Mouse (Mus musculus): ENCODE results near the gene Bcl2. TPM values are rescaled to one million over a fixed set of nuclear protein-coding genes. Genes with fewer than 3 reads are reported as not detected.

The Bcl2 gene
- polyA plus RNA-seq, 1 experiment from 2014 or later = 19.2 TPM

DNA sequence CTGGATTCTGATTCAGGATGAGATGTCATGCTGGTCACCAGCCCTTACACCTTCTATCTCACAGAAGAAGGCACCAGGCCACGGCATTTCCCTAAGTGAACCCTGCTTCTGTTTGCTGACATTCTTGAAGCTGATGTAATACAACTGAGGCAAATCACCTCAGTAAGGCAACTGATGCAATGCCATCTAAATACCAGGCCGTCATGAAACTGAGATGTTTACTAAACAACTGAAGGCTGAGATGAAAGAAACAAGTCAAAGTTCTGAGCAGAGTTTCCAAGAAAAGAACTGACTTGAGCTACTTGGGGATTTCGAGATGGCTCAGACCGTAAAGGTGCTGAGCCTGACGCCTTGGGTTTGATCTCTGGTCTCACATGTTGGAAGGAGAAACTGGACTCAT is 97.1 kb downstream of the Bcl2 start:
- Histone ChIP-seq H3K4me3 (ENCODE audit: low read depth, low read length) (no peak overlapping the region), H3K4me1 (ENCODE audit: control insufficient read depth, insufficient read depth, low read length) (no peaks in the 10 kb centered on the region), H3K27ac (ENCODE audit: low read length) (no peak overlapping the region), H3K36me3 (ENCODE audit: control insufficient read depth, insufficient read depth, low read length) (no peaks in the 10 kb centered on the region), H3K9me3 (ENCODE audit: control insufficient read depth, low read depth, low read length) (no peaks in the 10 kb centered on the region), H3K27me3 (ENCODE audit: control insufficient read depth, insufficient read depth, low read length) (no peaks in the 10 kb centered on the region), H3K4me2 (replicated peaks; ENCODE audit: low read depth, low read length) (no peak overlapping the region), H3K9ac (replicated peaks; ENCODE audit: low read depth, low read length) (no peak overlapping the region)
- WGBS = 80% methylated on average over 5 of the region's 5 CpGs
- ATAC-seq (ENCODE audit: insufficient number of reproducible peaks, insufficient read depth, low FRiP score, low read depth) = no peak

DNA sequence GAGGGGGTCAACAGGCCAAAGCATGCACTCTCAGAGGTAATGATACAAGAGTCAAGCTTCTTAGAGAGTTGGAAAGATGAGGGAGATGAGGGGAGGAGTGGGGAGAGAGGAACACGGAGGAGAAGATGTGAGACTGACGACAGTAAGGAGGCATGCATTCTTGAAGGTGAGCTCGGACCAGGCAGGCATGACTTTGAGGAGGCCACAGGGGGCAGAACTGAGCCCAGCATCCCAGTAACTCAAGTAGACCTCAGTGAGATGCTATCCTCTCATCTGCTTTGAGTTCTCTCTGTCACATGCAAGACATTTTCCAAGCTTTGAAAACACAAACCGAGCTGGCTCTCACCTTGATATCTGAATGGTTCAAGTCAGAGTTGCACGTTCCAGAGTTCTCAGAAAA is 100.7 kb downstream of the Bcl2 start:
- ATAC-seq (ENCODE audit: insufficient number of reproducible peaks, insufficient read depth, low FRiP score, low read depth) = no peak
- Histone ChIP-seq H3K27ac (ENCODE audit: low read length) (no peak overlapping the region), H3K4me2 (replicated peaks; ENCODE audit: low read depth, low read length) (no peak overlapping the region), H3K9ac (replicated peaks; ENCODE audit: low read depth, low read length) (no peak overlapping the region), H3K36me3 (ENCODE audit: control insufficient read depth, insufficient read depth, low read length) (no peaks in the 10 kb centered on the region), H3K9me3 (ENCODE audit: control insufficient read depth, low read depth, low read length) (no peaks in the 10 kb centered on the region), H3K27me3 (ENCODE audit: control insufficient read depth, insufficient read depth, low read length) (no peaks in the 10 kb centered on the region), H3K4me1 (ENCODE audit: control insufficient read depth, insufficient read depth, low read length) (peaks cover 4% of the 10 kb centered on the region; the same call in 1 of the 2 replicates), H3K4me3 (ENCODE audit: low read depth, low read length) (no peak overlapping the region)
- whole genome bisulfite sequencing = 84% methylated on average over 5 of the region's 5 CpGs

DNA sequence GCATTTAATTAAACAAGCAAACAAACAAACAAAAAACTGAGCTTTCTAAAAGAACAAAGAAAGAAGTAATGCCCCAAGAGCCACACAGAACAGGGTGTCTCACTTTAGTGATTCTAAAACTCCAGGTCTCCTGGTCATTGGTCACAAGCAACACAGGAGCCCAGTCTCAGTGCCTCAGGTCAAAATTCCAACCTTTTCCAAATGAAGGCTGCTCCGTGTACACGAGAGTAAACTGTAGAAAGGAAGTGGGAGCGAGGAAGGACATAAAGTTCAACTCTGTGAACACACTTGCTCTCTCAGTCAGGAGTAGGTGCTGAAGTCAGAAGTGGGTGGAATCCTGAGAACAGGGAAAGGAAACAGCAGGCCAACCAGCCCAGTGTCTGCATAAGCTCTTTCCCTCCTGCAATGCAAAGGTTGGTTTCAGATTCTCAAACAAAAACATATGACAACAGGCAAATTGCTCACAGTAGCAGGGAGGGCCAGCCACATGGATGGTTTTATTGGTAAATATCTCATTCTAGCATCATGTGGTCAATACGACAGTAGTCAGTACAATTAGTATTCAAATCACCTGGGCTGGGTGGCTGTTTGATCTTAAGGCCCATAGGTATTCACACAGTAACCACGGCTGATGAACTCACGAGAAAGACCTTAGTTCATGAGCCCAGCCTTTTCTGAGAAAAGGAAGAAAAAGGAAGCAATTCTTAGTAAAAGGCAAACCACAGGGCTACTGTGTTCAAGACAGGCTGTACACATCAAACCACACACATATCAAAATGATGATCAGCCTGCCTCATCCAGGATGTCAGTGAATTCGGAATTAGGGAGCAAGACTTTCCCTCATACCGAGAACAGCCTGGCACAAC is 101.7 kb downstream of the Bcl2 start:
- Histone ChIP-seq H3K27ac (ENCODE audit: low read length) (no peak overlapping the region), H3K4me3 (ENCODE audit: low read depth, low read length) (no peak overlapping the region), H3K9ac (replicated peaks; ENCODE audit: low read depth, low read length) (no peak overlapping the region), H3K36me3 (ENCODE audit: control insufficient read depth, insufficient read depth, low read length) (no peaks in the 10 kb centered on the region), H3K9me3 (ENCODE audit: control insufficient read depth, low read depth, low read length) (no peaks in the 10 kb centered on the region), H3K4me1 (ENCODE audit: control insufficient read depth, insufficient read depth, low read length) (peaks cover 4% of the 10 kb centered on the region; the same call in 1 of the 2 replicates), H3K27me3 (ENCODE audit: control insufficient read depth, insufficient read depth, low read length) (no peaks in the 10 kb centered on the region), H3K4me2 (replicated peaks; ENCODE audit: low read depth, low read length) (no peak overlapping the region)
- 58% methylated on average over 8 of the region's 8 CpGs for WGBS
- ATAC-seq (ENCODE audit: insufficient number of reproducible peaks, insufficient read depth, low FRiP score, low read depth) = no peak

DNA sequence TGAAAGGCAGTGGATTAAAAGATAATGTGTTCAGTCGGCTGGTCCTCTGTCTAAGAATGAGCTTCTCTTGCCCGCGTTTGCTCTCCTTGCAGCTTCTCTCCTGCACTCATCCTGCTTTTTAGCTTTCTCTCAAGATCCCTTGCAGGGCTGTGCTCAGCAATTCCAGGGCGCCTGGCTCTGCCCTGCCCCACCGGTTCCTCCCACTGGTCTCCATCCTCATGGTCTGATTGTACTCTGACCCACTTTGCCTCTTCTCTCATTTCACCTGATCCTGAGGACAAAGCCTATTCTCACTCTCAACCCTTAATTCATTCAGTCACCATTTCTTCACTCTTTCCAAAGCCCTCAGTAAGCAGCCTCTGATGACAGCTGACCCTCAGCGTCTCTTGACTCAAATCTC is 102.8 kb downstream of the Bcl2 start:
- Histone ChIP-seq H3K27me3 (ENCODE audit: control insufficient read depth, insufficient read depth, low read length) (no peaks in the 10 kb centered on the region), H3K4me2 (replicated peaks; ENCODE audit: low read depth, low read length) (no peak overlapping the region), H3K4me1 (ENCODE audit: control insufficient read depth, insufficient read depth, low read length) (peaks cover 4% of the 10 kb centered on the region; the same call in 1 of the 2 replicates), H3K27ac (ENCODE audit: low read length) (no peak overlapping the region), H3K9me3 (ENCODE audit: control insufficient read depth, low read depth, low read length) (no peaks in the 10 kb centered on the region), H3K36me3 (ENCODE audit: control insufficient read depth, insufficient read depth, low read length) (no peaks in the 10 kb centered on the region), H3K9ac (replicated peaks; ENCODE audit: low read depth, low read length) (no peak overlapping the region), H3K4me3 (ENCODE audit: low read depth, low read length) (no peak overlapping the region)
- ATAC-seq (ENCODE audit: insufficient number of reproducible peaks, insufficient read depth, low FRiP score, low read depth) = no peak
- WGBS = 71% methylated on average over 6 of the region's 6 CpGs

DNA sequence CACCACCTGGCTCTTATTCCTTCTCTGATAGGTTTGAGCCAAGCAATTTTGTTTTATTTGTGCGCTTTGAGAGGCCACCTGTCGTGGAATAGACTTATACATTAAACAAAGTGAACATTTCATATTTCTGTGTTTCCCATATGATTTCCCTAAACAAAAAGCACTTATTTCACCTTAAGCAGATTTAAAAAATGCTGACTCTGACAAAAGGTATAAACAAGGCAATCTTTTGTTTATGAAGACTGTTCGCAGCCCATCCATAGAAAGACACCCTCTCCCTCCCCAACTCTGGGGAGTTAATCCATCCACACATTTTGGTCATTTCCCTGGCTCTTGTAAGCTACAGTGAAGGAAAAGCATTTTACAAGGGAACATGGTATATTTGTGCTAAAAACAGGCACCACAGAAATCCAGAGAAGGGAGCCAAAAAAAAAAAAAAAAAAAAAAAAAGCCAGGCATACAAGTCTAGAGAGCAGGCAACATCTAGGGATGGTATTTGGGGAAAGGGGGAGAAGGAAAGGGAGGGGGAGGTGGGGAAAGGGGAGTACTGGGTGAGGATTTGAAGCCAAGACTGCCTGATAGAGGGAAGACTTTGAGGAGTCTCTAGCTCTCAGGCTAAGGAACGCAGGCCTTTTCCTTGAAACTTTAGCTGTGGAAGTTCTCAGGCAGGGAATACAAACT is 105.8 kb downstream of the Bcl2 start:
- no peak overlapping the region for H3K4me3 ChIP-seq (ENCODE audit: low read depth, low read length)
- H3K27me3 ChIP-seq (ENCODE audit: control insufficient read depth, insufficient read depth, low read length) = no peaks in the 10 kb centered on the region
- H3K4me2 ChIP-seq (replicated peaks; ENCODE audit: low read depth, low read length) = no peak overlapping the region
- H3K4me1 ChIP-seq (ENCODE audit: control insufficient read depth, insufficient read depth, low read length) = peaks cover 11% of the 10 kb centered on the region
- 44% methylated on average over 4 of the region's 4 CpGs for WGBS
- H3K9ac ChIP-seq (replicated peaks; ENCODE audit: low read depth, low read length) = no peak overlapping the region
- H3K9me3 ChIP-seq (ENCODE audit: control insufficient read depth, low read depth, low read length) = no peaks in the 10 kb centered on the region
- peak overlapping the region; percentile 48; the same call in 1 of the 2 replicates for H3K27ac ChIP-seq (ENCODE audit: low read length)
- no peaks in the 10 kb centered on the region for H3K36me3 ChIP-seq (ENCODE audit: control insufficient read depth, insufficient read depth, low read length)
- peak; percentile 18; the same call in 1 of the 2 replicates for ATAC-seq (ENCODE audit: insufficient number of reproducible peaks, insufficient read depth, low FRiP score, low read depth)

DNA sequence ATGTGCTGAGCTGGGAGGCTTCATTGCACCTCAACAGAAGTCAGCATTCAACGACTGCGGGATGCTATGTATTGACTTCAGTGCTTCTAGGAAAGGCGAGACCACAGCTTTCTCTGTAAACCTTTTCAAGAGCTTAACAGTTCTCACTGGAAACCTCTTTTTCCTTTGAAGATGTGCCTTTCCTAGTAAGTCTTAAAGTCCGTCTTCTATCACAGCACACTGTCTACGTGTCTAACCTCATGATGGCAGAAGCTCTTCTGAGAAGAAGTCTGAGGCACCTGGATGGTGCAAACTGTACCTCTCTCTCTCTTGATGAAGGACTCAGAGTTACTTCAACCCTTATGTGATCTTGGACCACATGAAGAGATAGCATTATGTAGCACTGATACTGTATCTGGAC is 107.1 kb downstream of the Bcl2 start:
- whole genome bisulfite sequencing = 87% methylated on average over 5 of the region's 5 CpGs
- ATAC-seq (ENCODE audit: insufficient number of reproducible peaks, insufficient read depth, low FRiP score, low read depth) = no peak

DNA sequence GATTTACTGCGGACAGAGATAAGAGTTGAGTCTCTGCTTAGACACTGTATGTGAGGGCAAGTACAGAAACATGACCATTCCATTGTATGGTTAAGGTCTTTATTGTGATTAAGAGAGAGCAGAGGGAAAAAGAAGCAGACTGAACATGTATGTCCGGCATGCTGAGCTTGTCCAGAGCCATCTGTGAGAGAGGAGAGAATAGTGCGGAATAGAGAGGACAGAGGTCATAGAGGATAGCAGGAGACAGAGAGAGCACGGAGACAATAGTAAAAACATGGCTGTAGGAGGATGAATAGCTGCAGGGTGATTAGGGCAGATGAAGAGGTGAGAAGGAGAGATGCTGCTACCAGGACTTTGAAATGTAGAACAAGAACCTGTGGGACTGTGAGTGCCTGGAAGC is 110.7 kb downstream of the Bcl2 start:
- ATAC-seq (ENCODE audit: insufficient number of reproducible peaks, insufficient read depth, low FRiP score, low read depth) = no peak
- H3K27me3 ChIP-seq (ENCODE audit: control insufficient read depth, insufficient read depth, low read length) = no peaks in the 10 kb centered on the region
- H3K4me3 ChIP-seq (ENCODE audit: low read depth, low read length) = no peak overlapping the region
- no peaks in the 10 kb centered on the region for H3K9me3 ChIP-seq (ENCODE audit: control insufficient read depth, low read depth, low read length)
- H3K4me1 ChIP-seq (ENCODE audit: control insufficient read depth, insufficient read depth, low read length) = peaks cover 17% of the 10 kb centered on the region
- no peak overlapping the region for H3K9ac ChIP-seq (replicated peaks; ENCODE audit: low read depth, low read length)
- 24% methylated on average over 4 of the region's 4 CpGs for WGBS
- H3K36me3 ChIP-seq (ENCODE audit: control insufficient read depth, insufficient read depth, low read length) = no peaks in the 10 kb centered on the region
- no peak overlapping the region for H3K4me2 ChIP-seq (replicated peaks; ENCODE audit: low read depth, low read length)
- peak overlapping the region; percentile 52; the same call in 1 of the 2 replicates for H3K27ac ChIP-seq (ENCODE audit: low read length)

More for the DNA sequence above, 107.1 kb downstream of the Bcl2 start:
- peaks cover 21% of the 10 kb centered on the region for H3K4me1 ChIP-seq (ENCODE audit: control insufficient read depth, insufficient read depth, low read length)
- H3K4me3 ChIP-seq (ENCODE audit: low read depth, low read length) = no peak overlapping the region
- no peaks in the 10 kb centered on the region for H3K36me3 ChIP-seq (ENCODE audit: control insufficient read depth, insufficient read depth, low read length)
- H3K9ac ChIP-seq (replicated peaks; ENCODE audit: low read depth, low read length) = no peak overlapping the region
- H3K9me3 ChIP-seq (ENCODE audit: control insufficient read depth, low read depth, low read length) = no peaks in the 10 kb centered on the region
- no peaks in the 10 kb centered on the region for H3K27me3 ChIP-seq (ENCODE audit: control insufficient read depth, insufficient read depth, low read length)
- no peak overlapping the region for H3K27ac ChIP-seq (ENCODE audit: low read length)
- no peak overlapping the region for H3K4me2 ChIP-seq (replicated peaks; ENCODE audit: low read depth, low read length)

DNA sequence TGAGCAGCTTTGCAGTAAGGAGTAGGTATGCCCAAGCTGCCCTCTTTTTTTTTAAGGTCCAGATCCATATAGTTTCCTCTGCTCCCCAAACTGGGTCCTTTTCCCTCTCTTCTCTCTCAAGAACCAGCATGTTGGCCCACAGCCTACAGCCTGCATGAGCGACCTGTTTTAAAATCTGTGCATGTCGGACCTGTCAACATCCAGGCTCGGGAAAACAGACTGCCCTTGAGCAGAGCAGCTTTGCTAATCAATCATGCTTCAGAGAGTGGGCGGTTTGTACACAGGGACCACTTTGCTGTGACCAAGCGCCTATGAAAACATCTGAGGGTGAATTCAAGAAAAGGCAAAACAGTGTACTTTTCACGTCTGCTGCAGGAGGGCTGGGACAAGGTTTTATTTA is 111.1 kb downstream of the Bcl2 start:
- no peaks in the 10 kb centered on the region for H3K36me3 ChIP-seq (ENCODE audit: control insufficient read depth, insufficient read depth, low read length)
- H3K9ac ChIP-seq (replicated peaks; ENCODE audit: low read depth, low read length) = no peak overlapping the region
- 15% methylated on average over 6 of the region's 6 CpGs for WGBS
- peak overlapping the region; percentile 27; the same call in 1 of the 2 replicates for H3K27ac ChIP-seq (ENCODE audit: low read length)
- no peak overlapping the region for H3K4me2 ChIP-seq (replicated peaks; ENCODE audit: low read depth, low read length)
- peaks cover 17% of the 10 kb centered on the region for H3K4me1 ChIP-seq (ENCODE audit: control insufficient read depth, insufficient read depth, low read length)
- no peak overlapping the region for H3K4me3 ChIP-seq (ENCODE audit: low read depth, low read length)
- H3K27me3 ChIP-seq (ENCODE audit: control insufficient read depth, insufficient read depth, low read length) = no peaks in the 10 kb centered on the region
- ATAC-seq (ENCODE audit: insufficient number of reproducible peaks, insufficient read depth, low FRiP score, low read depth) = no peak
- no peaks in the 10 kb centered on the region for H3K9me3 ChIP-seq (ENCODE audit: control insufficient read depth, low read depth, low read length)

Measured in stomach, embryonic 14.5 days (tissue).